Mouse (Mus musculus): Measurements from ENCODE around the gene Cfap70.
A peak's percentile ranks its signal among the peaks of the same experiment; 100 is the strongest.

Gene Cfap70

DNA sequence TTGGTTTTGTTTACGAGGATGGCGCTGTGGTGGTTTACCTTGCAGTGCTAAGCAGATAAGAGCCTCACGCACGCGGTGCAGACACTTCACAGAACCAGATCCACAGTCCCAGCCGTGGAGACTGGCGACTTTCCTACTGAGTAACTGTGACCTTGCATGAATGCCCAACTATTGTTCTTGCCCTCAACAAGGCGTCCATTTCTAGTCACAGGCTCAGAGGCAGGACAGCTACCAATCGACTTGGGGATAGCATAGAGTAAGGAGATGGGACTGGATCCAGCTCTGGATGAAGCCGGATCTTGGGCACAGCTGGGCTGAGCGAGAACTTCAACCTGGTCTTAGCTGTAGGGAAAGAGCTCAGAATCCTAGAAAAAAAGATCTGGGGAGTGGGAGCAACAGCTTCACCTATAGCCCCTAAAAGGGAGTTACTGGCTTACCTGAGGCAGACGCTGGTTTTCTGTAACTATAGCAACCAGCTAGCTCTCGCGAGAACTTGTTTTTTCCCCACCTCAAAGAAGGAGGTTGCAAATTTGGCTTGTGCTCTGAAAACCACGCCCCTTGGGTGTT is at the start of gene Cfap70:
Gene Cfap70 (minus strand): TSS at position 462 of the 567 bp plus-strand sequence.
- peak; percentile 66 for ATAC-seq (ENCODE audit: low TSS enrichment)

DNA sequence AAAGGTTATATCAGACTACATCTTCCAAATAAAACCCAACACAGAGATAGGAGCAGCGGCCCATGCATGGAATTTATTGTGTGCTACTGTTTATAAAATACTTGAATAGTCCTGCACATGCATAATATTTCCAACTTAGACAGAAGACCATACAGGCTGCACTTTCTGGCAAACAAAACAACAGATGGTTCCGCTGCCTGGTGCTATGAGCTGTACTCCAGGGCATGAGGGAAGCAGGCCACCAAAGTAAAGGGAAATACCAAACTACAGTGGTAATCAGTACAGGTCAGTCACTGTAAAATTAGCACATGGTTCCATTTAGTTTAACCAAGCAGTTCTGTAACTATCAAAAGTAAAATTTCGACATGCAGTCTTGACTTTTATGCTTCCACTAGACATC is 48.0 kb upstream of the Cfap70 start:
- ATAC-seq (ENCODE audit: low TSS enrichment), result no peak

DNA sequence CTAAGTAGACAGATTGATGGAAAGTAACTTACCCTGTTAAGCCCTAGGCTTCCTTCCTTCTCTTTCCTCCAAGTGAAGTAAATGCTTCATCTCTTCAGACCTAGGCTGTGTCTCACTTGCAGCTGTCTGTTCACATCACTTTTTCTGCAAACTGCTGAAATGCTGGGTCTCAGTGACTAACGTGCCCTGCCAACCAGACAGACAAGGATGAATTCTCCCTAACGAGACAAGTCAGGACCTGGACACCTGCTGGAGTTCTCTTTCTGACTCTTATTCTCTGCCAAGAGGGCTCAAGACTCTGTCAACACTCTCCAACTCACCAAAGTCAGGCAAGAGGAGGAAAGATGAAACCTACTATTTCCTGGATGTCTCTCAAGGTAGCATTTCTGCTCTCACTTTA is 44.6 kb upstream of the Cfap70 start, which contains the start of gene Mss51:
Gene Mss51 (minus strand): TSS at position 299 of the 400 bp plus-strand sequence.
- no peak for ATAC-seq (ENCODE audit: low TSS enrichment)

DNA sequence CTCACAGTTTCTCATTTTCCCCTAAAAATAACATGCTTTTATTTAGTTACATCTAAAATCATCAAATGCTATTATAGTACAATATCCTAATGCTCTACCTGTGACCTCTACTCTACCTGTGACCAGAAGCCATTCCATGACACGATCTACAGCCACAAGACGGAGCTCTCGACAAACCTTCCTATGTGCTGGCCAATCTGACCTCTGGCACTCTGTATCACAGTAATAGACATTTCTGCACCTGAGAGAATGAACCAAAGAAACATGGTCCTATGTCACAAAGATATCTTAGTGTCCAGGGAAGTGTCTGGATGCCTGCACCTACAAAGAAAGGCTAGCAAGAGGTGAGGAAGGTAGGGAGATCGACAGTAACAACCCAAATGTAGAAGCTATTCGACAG is 34.0 kb upstream of the Cfap70 start:
- no peak for ATAC-seq (ENCODE audit: low TSS enrichment)

DNA sequence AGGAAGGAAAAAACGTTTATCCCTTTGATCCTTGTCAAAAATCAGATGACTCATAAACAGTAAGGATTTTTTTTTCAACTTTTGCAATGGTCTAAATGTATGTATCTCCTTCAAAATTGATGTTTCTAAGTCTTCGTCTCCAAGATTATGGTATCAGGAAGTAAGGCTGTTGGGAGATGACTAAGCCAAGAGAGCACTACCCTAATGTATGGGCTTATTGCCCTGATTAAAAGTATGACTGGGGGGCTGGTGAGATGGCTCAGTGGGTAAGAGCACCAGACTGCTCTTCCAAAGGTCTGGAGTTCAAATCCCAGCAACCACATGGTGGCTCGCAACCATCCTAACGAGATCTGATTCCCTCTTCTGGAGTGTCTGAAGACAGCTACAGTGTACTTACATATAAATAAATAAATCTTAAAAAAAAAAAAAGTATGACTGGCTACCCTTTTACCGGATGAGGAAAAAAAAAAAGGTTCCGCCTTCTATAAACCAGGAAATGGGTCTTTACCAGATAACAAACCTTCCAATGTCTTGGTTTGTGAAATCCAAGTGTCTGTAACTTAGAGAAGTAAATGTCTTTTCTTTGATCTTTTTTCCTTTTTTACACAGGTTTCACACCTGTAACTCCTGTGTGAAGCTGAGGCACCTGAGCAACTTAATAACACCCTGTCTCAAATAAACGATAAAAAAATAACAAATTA is 30.2 kb upstream of the Cfap70 start:
- ATAC-seq (ENCODE audit: low TSS enrichment), result no peak

DNA sequence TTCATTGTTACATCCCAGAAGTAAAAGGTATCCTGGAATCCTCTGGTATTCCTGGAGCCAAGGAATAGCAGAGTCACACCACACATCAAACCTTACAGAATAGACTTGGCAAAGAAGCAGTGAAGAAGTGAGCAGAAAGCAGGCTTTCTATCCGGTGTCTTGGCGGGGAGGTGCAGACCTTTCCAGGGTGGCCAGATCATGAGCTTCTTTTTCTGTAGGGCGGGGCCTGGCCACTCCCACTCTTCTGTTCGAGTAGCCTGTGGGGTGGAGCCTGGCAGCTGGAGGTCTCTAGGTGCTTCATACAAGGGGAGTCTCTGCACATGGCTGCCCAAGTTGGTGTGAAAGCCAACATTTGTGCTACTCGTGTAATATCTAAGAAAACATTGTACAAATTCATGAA is 29.2 kb upstream of the Cfap70 start:
- no peak for ATAC-seq (ENCODE audit: low TSS enrichment)

DNA sequence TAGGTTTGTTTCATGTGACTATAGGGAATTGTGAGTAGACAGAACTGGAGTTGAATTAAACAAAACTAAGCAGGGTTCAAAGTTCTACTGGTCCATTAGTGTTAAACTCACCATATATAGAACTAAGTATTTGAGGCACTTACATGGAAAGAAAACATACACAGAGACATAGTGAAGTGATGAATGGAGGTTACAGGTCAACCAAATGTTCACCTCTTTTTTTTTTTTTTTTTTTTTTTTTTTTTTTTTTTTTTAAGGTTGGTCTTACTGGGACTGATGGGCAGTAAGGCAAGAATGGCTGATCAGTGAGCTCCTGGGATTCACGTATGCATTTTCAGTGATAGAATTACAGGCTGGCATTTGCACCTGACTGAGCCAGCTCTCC is 28.2 kb upstream of the Cfap70 start:
- ATAC-seq (ENCODE audit: low TSS enrichment), result no peak

DNA sequence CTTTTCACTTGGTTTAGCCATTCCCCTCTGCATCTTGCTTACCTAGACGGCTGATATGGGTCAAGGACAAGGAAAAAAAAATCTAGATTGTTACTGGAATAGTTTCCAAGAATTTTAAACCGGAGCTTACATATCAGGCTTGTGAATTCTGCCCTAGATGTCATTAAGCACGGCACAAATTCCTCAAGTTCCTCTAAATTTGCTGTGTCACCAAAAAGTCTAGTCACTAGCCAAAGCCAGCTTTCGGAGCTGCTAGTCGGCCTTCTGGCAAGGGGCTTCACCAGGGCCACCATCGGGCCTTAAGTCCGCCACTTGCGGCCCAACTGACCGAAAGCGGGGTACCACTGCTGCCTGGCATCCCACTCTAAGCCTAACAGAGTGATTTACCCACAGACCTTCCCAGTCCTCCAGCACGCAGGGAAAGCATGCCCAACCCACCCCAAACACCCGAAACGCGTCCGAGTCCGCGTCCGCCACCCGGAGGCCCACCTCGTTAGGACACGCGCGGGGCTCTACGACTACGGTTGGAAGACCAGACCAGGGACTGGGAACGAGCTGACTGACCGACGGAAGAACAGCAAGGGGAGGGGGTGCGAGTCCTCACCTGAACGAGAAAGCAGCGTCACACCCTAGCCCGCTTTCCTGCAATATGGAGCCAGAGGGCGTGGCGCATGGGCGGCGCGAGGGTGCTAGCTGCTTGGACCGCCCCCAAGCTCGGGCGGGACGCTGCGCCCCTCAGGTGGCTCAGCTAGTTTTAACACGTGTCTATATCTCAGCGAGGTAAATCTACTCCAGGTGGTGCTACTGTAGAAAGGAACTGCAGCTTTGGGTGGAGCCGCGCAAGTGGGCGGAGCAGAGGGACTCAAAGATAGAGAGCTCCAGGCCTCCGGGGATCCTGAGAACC is 27.5 kb upstream of the Cfap70 start, which contains the start of gene Anxa7:
Gene Anxa7 (minus strand): TSS at position 843 of the 904 bp plus-strand sequence.
- ATAC-seq (ENCODE audit: low TSS enrichment), result peak; percentile 78

DNA sequence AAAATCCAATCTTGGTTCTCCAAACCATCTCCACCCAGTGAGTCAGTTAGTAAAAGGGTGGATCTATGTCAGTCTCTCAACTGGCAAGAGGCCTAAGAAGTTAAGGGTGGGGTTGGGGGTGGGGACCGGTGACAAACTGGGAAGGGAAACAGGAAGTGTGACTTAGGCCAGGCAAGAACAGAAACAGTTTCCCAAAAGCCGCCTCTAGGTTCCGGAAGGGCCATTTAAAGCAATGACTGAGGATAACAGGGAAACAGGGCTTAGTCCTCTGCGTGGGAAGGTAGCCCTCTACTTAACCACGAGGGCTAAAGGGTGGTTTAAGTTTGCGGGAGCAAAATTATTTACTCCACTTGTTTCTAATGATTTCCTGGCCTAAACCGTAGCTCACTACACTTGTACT is 26.8 kb upstream of the Cfap70 start:
- peak; percentile 15; the same call in 1 of the 2 replicates for ATAC-seq (ENCODE audit: low TSS enrichment)

DNA sequence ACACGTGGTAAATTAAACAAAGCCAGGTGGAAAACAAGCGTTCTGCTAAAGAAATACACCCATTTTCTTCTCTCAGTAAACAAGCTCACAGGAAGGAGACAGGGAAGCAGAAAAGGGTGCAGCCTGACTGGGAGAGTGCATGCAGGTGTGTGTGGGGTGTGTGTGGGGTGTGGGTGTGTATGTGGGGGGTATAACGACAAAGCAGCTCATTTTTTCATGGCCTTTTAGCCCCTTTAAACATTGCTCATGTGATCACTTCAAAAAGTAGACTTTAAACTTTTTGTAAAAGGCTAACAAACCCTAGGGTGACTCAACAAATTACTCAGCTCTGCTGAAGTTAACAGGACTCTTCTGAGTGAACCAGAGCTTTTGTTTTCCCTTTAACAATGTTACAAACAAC is 26.4 kb upstream of the Cfap70 start:
- ATAC-seq (ENCODE audit: low TSS enrichment), result no peak

DNA sequence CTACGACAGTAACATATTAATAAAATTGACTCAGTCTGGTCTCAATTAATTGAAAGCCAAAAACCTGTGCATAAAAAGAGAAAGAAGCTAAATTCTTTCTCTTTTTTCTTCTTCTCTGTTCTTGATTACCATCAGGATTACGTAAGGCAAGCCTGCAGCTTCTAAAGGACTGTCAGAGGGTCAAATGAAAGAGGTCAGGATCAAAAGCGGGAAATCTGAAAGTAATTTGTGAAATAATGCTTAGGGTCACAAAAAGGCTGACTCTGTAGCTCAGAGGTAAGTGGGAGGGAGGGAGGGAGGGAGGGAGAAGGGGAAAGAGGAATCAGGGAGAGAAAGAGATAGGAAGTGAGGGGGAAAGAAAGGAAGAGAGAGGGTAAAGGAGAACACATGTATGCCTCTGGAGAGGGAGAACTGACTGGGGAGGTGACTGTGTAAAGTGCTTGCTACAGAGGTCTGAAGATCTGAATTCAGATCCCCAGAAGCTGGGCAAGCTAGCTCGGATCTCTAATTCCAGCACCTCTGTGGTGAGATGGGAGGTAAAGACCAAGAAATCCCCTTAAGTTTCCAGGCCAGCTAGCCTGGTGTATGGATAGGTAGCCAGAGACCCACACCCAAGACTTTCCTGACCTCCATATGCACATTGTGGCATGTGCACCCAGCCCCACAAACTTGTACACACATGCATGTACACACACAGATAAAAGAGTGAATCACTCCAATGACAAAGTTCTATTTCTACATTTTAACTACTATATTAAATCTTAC is 25.4 kb upstream of the Cfap70 start:
- ATAC-seq (ENCODE audit: low TSS enrichment), result no peak

DNA sequence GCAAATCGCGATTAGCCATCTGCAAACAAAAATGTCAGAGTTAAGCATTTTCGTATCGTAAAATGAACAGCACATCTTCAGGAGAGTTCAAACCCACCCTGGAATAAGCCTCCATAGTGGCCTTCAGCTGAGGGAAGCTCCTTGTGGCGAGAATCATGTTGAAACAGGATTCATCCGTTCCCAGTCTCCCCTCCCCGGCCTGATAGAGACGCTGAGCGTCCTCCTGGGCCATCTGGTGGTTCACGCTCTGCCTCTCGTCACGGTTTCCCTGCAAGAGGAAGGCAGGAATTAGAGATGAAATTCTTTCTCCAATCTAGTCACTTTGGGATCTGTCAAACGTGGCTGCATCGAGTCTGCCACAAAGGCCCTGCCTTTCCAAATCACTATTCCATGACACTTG is 8.2 kb upstream of the Cfap70 start:
- 0 out of 2 replicates have a peak, but pooled peaks have one; percentile 28 for ATAC-seq (ENCODE audit: low TSS enrichment)

DNA sequence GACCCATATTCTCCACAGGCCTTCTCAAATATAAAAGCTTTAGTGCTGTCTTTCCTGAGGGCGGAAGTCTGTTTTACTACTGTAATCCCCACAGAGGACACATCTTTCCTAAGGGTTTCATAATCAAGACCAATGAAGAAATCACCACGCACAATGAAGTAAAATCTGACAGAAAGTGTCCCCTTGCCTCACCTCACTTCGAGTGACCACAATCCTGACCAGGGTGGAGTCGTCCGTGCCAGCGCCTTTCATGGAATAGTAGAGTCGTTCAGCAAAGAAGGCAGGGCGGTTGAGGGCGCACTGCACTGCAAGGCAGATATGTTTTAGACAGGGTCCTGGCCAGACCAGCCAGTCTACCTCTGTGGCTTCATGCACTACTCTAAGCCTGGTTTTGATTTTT is 6.4 kb upstream of the Cfap70 start:
- ATAC-seq (ENCODE audit: low TSS enrichment), result no peak

DNA sequence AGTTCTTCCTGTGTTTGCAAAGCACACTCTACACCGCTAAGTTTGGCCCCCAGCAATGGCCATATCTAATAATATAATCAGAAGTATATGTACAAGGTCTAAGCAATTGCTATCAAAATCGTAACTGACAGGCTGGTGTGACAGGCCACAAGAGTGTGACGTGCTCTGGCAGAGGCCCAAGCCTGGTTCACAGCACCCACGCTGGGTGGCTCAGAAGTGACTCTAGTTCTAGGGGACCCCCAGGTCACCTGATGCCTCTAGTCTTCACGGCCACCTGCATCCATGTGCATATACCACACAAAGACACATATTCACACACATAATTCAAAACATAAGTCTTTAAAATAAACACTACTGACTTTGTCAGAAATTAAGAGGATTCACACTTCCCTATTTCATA is 903 bp upstream of the Cfap70 start:
- ATAC-seq (ENCODE audit: low TSS enrichment), result no peak

DNA sequence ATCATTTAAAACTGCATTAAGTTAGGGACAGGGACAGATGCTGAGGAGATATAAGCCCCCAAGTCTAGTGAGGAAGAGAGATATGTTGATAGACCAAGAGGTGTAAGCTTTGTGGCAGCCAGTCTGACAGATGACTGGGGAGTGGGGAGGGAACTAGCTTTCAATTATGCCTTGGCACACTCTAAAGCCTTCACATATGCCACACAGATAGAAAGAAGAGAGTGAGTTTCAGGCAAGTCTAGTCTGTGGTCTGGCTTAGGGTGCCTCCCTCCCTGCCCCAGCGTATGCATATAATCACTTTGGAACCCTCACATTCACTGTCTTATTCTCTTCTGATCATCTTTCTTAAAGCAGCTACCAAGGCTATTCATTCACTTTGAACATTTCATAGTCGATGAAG is 724 bp downstream of the Cfap70 start:
- peak; percentile 36 for ATAC-seq (ENCODE audit: low TSS enrichment)

DNA sequence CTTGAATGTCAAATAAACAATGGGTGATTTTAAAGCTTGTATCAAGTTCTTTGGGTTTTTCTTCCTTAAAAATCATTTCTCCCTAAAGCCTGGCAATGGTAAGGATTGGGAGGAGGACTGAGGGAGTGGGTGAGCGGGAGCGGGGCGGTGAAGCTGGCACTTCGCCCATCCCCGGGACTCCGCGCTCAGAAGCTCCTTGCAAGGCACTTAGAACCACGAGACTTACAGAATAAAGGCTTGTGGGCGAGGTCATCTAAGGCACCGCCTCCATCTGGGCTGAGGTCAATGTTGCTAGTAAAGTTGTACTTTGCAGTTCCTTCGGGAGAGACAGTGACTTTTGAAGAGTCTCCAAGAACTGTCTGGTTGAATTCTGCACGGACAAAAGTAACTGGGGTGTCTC is 4.8 kb downstream of the Cfap70 start:
- peak; percentile 69 for ATAC-seq (ENCODE audit: low TSS enrichment)

DNA sequence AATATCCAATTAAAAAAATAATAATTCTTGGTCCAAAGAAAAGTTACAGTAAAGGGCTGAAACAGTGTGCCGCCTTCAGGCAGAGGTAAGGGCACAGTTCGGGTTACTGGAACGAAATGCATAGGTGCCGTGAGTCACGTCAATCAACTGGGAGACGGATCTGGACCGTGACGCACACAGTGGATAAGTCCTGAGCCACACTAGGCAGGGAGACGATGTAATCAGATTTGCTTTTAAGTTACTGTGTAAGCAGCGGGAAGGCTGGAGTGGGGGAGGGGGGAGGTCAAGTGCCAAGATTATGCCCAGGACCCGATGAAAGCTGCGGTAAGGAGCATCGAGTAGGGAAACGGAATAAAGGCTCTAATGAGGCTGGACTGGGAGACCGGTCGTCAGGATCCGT is 9.8 kb downstream of the Cfap70 start:
- no peak for ATAC-seq (ENCODE audit: low TSS enrichment)

DNA sequence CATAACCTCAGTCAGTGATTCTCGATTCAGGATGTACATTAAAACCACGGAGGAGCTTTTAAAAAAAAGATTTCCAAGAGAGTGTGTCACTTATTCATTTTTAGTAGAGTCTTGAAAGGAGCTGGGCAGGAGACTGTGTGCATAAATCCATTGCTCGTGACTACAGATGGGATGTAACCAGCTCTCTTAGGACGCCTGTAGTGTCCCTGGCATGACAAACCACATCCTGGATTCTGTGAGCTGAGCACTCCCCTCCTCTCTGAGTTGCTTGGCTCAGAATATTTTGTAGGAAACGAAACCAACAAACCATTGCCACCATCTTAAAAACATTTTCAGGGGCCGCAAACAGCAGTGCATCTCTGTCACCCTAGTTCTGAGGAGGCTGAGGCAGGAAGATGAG is 15.1 kb downstream of the Cfap70 start:
- ATAC-seq (ENCODE audit: low TSS enrichment), result peak; percentile 80

DNA sequence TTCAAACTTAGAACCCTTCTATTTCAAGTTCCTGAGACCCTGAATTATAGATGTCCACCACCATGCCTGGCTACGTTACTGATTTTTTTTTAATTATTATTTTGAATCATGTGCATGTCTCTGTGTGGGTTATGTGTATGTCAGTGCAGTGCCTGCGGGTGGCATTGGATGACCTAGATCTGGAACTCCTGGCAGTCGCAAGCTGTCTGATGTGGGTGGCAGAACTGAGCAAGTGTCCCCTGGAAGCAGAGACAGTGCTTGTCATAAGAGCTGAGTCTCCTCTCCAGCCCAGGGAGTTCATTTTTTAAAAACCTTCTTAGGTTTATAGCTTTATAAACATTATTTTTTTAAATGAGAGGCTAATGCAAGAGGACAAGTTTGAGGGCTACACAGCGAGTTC is 19.6 kb downstream of the Cfap70 start:
- peak; percentile 80 for ATAC-seq (ENCODE audit: low TSS enrichment)

DNA sequence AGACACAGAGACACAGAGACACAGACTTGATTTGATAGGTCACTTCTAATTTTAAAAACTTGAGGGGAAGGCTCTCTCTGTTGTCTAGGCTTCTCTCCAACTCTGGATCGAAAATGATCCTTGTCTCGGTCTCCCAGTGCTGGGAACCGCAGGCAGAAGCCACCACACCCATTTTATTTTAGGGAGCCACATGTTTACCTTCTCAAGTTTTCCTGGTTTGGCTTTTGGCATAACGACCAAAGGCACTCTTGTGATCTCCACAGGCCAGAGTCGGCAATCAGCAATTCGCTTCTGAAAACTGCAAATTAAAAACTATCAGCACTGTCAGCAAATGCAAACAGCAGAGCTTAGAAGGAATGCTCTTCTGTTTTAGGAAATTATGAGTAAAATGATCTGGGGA is 20.3 kb downstream of the Cfap70 start:
- ATAC-seq (ENCODE audit: low TSS enrichment), result no peak

DNA sequence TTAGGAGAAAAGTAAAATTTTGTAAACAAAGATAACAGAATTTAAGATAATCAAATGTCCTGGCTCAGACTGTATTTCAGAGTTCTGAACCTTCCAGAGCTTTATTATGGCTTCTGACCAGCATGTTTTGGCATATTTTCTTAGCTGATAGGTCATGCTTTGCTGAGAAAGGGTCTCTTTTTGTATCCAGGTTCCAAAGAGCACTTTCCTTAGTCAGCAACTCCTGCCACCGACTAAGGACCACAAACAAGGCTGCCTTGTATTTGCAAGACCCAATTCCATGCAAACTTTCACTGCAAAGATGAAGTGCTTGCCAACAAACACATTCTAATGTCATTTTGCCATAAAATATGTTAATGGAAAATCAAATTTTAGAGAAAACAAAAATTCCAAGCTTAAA is 22.2 kb downstream of the Cfap70 start:
- no peak for ATAC-seq (ENCODE audit: low TSS enrichment)

DNA sequence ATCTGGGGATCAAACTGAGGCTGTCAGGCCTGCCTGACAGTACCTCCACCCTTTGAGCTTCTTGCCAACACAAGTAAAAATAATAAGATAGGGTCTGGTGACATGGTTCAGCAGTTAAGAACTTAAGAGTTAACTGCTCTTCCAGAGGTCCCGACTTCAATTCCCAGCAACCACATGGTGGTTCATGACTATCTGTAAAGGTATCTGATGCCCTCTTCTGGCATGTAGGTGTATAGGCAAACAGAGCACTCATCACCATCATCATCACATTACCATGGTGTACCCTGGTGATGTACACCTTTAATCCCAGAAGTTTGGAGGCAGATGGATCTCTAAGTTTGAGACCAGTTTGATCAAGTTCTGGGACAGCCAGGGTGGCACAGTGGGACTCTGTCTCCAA is 23.4 kb downstream of the Cfap70 start:
- ATAC-seq (ENCODE audit: low TSS enrichment), result no peak
